Mouse (Mus musculus): Measurements from ENCODE around the gene Chil4.

Chil4 gene

DNA sequence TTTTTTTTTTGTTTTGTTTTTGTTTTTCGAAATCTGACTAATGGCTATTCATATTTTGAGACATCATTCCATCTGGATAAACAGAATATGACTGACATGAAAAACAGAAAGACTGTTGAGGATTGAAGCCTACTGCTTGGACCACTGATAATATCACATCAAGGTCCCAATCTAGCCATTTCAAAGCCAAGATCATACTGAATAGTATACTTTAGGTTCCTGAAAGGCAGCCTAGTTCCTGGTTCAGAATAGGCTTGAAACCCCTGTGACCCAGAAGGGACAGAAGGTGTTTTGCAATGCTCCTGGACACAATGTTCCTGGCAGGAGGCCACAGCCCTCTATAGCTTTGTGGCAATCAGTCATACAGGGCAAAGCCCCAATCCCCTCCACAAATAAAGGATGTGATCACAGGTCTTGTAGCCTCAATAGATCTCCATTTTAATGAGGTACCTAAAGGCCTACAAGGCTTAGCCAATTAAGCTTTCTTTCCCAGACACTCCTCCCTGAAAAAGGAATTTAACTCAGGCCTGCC, 48.7 kb downstream of the Chil4 start:
- no peak for DNase-seq (ENCODE audit: low spot score in 2 of 2)

- no peak for DNase-seq (ENCODE audit: low spot score in 2 of 2)
These were observed 51.8 kb downstream of the Chil4 start, which contains the start of gene Chil3 for GRCm38 (mm10) chr3:106167464-106167863. Gene Chil3, minus strand, starts transcription at chr3:106167564.

- DNase-seq (ENCODE audit: low spot score in 2 of 2): no peak
These were observed 64.9 kb downstream of the Chil4 start for GRCm38 (mm10) chr3:106154413-106154812.

All from right cerebral cortex, postnatal 10 days (tissue).